Mouse (Mus musculus) testis, postnatal 14 days (tissue): ENCODE results near the gene Poldip3.
"Not testable (repeated sequence)": the region's sequence is repeated elsewhere in the genome, so short reads cannot be mapped to it uniquely, and the experiment has no call there.

ENCODE experiments used
- DNase-seq: peaks from one replicate; pipeline ENCODE4 v3.0.0; 2021; ENCODE audit warnings: low spot score

Poldip3 gene

DNA sequence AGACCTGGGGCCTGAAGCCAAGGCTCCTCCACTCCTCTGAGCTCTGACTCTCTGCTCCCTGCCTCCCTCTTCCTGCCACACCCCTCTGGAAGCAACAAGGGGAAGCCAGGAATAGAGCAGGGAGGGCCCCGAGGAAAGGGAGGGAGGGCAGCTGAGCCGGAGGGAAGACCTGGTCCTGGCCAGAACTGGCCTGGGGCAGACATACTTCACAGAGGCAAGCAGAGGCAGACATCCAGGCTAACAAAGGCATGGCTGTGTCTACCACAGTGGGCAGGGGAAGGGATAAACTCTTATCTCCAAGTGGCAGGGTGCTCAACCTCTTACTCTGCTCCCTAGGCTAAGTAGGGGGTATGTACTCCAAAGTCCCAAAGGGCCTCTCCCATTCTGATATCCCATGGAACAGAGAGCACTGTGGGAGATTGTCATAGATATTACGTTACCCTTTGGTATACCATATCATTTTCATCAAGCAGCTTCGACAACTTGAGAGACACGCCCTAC lies 15.8 kb upstream of the Poldip3 start:
- no peak for DNase-seq

DNA sequence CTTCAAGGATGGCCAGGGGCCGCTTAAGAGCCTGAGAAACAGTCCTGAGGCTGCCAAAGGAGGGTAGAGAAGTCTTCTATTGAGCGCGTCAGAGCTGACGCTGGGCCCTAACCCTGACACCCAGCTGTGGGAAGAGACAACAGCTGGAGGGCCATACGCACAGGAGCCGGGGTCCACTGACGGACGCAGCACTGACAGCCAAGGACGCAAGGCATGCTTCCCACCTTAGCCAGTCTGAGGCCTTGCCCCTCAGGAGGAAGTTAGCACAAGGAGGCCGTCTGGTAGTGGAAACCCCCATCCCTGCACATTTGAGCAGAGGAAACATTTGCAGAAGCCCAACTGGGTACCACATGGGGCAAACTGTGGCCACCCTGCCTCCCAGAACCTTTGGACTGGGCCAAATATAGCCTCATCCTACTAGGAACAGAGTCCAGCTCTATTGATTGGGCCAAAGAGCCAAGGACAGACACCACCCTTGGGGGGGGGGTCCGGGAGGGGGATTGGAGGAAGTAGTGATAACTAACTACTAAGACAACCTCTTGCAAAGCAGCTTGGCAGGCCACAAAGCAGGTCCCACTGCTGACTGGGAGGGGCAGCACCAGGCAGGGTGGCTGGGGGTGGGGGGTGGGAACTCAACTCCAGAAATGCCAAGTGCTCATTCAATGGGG lies 13.8 kb upstream of the Poldip3 start:
- no peak for DNase-seq

DNA sequence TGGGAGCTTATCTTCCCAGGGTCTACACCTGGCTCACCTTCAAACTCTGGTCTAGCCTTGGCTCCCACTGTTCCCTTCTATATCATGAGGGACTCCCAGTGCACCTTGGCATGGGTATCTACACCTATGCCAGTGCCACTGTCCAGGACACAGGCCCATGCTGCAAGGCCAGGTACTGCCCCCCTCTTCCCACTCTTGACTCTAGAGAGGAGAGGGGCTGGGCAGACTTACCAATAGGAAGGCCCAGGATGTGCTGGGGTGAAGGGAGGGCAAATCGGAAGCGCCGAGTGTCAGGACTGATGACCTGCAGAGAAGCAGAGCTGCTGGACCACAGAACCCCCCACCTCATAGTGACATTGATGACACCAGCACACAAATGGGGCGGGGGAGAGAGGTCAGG lies 12.8 kb upstream of the Poldip3 start:
- no peak for DNase-seq

DNA sequence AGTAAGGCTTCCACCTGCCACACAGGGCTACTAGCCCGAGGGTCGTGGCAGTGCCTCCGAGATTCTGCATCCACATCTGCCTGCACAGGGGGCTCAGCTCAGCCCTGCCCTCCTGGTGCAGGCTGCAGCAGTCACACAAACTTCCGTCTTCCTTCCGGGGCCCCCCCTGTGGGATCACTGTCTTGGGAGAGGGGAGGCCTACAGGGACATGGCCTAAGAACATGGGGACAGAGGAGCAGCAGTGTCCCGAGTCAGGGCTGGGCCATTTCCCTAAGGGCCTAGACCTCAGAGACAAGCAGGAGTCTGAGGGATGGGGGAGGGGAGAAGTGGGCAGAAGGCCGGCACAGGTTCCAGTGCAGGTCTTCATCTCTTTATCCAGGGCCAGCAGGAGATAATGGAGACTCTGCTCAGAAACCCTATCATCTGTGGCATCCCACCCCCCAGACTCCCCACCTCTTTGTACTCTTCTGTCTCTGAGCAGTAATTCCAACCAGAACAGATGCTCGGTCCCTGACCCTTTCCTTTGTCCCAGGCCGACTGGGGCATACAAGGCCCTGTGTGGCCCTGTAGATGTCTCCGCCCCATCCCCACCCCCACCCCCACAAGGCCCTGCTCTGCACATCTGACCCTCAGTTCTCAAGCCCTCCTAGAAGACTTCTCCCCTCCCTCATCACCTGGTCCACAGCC lies 12.0 kb upstream of the Poldip3 start:
- DNase-seq = no peak

DNA sequence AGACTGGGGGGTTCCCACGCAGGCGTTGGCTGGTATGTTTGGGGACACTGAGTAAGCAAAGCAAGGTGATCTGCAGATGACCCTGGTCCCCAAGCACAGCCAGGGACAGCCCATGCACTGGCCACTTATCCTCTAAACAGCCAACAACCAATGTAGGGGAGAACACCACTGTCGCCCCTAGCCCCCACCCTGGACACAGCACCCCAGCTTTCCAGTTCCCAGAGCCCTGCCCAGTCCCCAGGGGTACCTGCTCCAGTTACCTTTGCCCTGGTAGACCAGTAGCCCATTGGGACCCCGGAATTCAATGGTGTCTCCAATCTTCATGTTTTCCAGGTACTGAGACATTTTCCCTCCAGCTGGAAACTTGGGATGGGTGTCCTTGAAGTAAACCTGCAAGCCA lies 11.4 kb upstream of the Poldip3 start:
- DNase-seq = no peak

DNA sequence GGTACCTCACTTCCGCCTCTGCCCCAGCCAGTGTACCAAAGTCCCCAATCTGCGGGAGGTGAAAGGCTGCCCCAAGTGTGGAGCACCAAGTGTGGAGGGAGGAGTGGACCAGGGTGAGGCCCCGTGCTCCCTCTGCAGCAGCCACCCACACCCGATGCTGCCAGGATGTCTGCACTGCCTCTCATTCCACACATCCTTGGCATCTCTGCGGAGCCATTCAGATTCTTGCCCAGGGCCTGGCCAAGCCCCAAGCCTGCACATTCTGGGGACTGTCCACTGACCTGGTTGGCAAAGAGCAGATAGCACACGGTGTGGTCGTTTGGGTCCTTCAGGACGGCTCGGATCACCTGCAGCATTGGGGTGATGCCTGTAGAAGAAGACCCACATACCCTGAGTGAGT lies 10.6 kb upstream of the Poldip3 start:
- no peak for DNase-seq

DNA sequence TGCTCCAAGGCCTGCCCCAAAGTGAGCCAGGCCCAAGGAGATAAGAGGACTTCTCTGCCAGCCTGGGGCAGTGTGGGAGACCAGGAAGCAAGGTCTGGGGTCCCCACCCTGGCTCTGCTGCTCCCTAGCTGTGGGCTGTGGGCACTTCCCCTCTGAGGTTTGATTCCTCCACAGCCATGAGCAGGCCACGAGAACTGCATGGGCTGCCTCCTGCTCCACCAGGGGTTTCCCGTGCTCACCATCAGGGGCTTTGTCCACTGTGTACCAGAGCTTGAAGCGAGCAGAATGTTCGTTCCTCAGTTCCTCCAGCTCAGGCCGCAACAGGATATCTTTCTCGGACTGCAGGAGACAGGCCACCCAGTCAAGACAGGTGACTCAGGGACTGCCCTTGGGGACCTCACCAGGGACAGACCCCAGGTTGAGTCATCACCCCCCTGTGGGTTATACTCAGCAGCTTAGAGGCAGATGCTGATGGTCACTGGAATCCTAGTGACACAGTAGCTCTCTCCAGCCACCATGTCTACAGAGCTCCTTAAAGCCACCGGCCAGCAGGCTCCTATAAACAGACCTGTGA lies 9.5 kb upstream of the Poldip3 start:
- DNase-seq = no peak

DNA sequence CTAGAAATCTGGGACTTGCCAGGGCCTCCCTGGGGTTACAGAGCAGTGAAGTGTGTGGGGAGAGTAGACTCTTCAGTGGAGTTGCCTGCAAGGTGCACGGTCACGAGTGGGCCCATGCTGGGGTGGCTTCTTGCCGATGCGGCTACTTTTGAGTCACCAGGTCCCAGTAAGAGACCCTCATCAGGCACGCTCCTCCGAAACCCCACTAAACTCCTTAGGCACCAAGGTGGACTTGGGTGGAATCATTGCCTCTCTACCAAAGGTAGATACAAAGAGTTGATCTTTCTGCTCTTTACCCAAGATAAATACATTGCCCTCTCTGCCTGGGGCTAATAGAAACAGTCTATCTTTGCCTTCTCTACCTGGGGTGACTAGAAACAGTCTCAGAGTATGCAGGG lies 8.5 kb upstream of the Poldip3 start:
- DNase-seq = no peak

DNA sequence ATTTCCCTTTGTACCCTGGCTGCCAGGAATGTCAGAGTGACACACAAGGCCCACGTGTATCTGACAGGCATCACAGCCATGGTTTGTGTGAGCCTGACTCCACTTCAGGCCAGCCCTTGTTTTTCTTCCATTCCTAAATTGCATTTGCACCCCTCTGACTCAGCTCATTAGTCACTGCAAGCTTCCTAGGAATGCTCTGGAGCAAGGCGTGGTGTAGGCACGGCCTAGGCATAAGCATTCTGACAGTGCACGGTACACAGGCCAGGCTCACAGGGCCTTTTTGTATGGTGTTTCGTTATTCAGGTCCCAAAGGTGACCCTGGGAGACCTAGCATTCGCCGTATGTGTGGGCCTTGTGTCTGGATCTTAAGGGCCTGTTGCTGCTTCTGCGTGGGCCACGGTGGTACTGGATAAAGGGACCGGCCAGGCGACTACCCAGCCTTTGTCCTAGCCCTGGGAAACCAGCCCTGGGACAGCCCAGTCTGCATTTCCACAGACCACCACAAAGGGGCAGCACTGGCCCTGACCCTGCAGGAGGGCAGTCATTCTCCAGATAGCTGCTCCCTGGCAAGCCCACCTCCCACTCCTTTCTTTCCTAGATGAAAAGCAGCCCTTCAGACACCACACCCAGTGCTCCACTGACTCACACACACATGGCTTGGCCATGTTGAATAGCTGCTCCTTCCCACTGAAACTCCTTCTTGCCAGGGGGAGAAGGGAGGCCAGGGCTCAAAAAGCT lies 7.9 kb upstream of the Poldip3 start:
- no peak for DNase-seq

DNA sequence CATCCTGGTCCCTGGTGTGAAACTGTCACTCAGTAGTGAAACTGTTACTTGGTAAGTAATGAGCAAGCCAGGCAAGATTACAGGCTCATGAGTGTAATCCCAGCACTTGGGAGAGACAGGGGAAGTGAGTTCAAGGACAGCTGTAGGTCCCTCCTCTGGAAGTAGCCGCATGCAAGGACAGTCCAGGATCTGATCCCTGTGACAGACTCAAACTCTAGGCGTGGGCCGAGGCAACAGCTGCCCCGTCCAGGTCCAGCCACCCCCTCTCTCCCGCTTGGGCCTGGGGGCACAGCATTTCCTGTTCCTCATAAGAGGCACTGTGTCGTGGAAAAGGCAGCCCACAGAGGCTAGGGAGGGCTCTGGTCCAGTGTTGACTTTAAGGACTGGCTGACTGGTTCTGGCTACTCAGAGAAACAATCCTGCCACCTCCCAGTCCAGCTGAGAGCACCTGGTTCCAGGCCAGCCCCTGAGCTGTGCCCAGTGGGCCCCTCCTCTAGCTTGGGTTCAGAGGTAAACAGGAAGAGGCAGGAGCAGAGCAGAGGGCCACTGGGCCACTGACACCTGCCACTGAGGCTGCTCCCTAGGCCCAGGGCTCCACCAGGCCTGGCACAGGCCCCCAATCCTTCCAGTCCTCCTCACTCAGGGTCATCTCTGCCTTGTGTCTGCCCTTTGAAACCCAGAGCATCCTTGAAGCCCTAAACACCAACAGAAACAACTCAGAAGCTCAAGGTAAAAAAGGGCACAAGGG lies 6.7 kb upstream of the Poldip3 start:
- DNase-seq = no peak

DNA sequence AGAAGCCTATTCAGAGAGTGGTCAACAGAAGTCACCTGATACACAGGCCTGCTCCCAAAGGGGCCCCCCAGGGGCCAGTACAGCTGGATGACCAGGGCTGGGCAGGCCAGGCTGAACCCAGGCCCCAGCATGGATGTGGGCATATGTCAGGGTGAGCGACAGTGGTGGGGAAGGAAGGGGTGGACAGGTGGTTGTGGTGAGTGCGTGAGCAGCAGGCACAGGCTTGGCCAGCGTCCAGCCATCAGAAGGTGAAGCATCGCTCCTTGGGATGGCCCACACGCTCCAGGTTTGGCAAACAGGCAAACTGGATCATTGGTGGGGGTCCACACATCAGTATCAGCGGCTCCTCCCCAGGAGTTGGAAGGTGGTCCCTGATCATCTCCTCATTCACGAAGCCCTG lies 5.1 kb upstream of the Poldip3 start:
- no peak for DNase-seq

DNA sequence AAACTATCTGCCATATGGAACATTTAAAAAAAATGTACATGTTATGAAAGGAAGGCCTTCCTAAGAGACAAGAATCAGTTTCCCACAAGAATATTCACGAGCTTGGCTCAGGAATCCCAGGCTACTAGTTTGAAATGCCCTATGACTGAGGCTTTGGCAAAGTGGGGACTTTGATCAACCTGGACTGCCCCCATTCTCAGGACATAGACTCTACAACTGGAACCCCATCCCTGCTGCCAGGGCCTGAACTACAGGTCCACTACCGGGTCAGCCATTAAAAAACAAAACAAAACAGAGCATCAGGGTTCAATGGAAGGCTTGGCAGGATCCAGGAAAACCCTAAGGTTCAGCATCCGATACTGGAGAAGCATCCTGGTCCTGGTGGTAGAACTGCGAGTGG lies 1.5 kb upstream of the Poldip3 start:
- no peak for DNase-seq

DNA sequence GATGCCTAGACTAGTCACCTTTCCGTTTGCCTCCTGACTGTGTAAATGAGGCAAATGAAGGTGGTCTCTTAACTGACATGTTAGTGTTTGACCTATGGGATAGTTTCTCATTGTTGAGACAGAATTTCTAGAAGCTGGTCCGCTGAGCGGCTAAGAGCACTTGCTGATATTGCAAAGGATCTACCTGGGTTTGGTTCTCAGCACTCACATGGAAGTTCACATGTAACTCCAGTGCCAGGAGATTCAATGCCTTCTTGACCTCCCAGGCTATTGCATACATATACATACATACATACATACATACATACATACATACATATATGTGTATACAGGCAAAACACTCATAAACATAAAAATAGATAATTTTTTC lies 874 bp upstream of the Poldip3 start:
- no peak for DNase-seq

DNA sequence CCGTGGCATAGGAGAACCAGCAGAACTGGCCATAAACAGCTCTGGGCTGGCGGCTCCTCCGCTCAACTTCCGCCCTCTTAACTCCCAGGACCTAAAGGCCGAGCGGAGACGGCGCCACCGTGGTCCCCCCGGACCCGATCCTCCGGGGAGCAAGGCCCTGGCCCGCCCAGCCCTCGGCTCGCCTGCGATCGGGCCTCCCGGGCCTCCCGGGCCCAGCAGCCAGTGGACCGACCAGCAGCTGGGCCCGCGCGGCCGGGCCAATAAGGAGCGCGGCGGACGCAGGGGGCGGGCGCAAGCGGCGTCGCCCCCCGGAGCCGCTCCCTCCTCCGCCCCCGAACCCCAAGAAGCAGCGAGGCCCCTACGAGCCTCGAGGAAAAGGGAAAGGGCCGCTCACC lies 386 bp downstream of the Poldip3 start:
- no peak for DNase-seq

DNA sequence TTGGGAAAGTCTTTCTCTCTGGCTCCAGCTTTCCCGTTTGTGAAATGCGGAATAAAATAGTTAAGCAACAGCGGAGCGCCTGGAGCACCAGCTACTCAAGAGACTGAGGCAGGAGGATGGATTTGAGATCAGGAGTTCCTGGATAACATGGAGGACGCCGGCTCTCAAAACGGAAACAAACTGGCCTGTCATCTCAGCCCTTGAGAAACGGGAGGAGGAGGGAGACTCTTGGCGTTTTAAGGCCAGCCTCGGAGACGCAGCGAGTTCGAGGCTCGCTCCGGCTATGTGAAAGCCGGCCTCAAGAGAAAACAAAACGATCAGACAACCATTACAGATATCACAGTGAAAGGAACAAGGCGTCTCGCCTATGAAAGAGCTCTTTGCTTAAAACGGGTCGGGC lies 789 bp downstream of the Poldip3 start:
- DNase-seq = no peak

DNA sequence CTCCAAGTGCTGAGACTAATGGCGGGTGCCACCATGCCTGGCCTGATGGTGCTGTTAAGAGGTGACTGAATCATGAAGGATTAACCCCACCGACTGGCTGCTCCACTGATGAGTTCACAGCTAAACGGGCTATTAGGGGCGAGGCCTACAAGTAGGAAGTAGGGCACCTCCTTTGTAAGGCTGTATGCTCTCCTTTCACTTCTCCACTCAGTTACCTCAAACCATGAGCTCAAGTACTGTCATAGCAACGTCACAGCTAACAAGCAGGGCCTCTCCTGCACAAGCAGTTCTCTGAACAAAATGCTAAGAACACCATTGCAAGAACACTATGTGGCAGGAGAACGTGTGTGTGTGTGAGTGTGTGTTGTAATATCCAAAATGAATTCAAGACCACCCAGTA lies 3.6 kb downstream of the Poldip3 start:
- no peak for DNase-seq

DNA sequence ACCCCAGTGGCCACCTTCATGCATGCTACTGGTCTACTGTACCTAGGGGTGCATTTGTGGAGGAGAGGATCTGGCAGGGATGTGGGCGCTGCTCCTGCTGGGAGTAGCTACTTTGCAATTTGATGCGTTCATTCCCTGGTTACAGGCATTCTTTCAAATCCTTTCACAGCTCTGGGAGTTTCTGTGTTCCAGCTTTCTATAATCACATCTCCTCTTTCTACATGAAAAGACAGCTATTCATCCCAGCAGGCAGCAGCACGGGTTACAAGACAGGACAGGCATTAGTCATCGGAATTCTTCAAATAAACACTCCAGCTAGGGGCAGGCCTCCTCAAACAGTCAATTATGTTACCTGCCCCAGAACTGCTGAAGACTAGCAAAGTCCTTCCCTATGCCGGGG lies 6.3 kb downstream of the Poldip3 start:
- no peak for DNase-seq

DNA sequence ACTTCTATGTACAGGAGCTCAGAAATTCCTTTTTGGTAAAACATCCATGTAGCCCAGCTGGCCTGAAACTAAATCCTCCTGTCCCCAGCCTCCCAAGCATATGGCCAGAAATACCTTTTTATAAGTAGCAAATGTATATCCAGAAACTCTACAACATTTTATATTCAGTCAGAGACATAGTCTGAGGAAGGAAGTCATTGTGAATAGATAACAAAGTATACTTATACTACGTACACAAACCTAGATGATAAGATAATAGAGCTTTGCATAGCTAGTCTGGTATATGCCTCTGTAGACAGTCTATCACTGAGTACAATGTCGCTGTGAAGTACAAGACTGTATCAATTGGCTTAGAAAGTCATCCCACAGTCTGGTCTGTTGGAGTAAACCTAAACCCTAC lies 13.5 kb downstream of the Poldip3 start:
- no peak for DNase-seq

DNA sequence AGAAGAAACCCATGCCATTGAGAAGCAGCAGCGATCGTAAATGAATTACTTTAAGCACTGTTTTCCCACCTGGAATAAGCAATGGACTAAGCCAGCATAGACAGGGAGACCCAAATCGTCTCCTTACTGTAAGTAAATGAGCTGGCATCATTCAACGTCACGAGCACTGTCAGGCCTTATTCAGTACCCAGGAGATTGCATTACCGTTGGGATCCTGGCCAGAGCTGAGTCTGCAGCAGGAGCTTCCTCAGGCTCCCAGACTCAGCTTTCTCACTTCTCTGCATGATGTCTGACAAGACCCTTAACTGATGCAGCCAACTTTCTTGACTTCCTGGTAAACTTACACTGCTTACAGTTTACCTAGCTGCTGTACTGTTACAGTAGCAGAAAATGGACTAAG lies 14.5 kb downstream of the Poldip3 start:
- DNase-seq = no peak

DNA sequence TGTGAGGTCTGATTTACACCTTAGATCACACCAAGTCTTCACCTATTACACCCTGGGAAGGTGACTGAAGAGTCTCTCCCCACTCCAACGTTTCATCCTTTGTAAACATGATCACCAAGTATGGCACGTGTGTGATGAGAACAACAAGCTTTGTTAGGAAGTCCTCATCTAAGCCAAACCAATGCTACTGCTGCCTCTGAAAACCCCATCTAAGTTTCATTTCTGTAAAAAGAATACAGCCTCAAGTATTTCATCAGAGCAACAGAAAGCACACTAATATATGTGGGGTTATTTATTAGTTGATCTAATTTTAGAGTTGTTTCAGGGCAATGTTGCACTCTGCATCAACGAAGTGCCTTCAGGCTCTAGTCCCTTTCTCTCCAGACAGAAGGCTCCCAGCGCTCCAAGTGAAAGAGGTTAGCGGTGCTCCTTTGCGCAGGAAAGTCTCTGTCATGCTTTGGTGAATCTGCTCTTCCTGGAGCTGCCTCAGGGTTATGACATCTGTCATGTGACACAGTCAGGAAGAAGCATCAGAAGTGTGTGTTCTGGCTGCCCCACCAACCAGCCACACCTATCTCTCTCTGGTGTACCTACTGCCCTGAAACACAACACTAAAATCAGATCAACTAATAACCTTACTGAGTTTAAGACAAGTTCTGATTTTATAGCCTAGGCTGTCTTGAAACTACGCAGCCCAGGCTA lies 19.5 kb downstream of the Poldip3 start:
- no peak for DNase-seq

DNA sequence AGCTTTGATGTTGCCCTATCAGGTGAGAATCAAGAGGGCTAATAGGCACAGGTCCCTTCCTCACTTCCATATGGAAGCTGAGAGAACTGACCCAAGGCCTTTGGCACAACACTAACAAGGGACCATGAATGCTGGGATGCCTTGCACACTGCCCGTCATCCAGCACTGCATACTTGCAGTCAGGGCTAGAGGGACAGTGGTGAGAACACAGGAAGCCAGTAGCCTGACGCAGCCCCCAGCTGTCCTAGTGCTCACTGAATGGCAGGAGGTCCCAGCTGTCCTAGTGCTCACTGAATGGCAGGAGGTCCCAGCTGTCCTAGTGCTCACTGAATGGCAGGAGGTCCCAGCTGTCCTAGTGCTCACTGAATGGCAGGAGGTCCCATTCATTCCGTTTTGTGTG lies 22.1 kb downstream of the Poldip3 start:
- not testable (repeated sequence) for DNase-seq

DNA sequence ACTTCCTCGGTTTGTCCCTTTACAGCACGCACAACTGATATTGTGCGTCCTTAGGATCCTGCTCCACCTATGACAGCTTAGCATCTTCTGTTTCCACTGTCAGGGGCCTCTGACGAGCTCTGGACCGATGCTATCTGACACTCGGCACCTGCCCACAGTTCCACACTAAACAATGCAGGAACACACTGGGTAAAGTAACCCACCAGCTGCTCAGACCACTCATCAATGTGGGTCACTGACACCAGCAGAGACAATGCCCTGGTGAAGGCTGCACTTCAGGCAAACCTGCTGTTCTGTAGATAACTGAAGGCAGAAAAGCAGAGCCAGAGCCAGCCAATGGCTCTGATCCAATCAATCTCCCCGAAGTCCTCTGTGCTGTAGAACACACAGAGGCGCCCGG lies 22.6 kb downstream of the Poldip3 start:
- no peak for DNase-seq
